Mouse (Mus musculus) R1 (cell line): ENCODE data around the gene Tmem182.

Experiments
- DNase-seq: peaks from one replicate; pipeline ENCODE4 v3.0.0-alpha.2; 2018; ENCODE audit warnings: low read depth, low spot score

Tmem182 gene

DNA sequence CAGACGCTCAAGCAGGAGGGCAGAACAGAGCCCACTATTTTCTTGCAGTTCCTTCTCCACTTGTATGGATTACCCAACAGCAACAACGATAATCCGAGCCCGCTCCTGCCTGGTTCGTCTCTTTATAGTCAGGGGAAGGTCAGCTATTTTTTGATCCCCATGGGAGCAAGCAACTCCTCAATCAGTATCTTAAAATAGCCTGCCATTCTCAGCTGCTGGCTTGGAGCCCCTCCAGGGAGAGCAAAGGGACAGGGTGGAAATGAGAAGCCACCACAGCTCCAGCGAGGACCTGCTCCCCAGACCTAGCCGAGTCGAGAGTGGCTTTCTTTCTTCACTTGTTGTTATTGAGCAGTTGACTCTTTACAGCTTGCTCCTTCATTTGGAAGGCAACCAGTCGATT is at the start of gene Tmem182:
Gene Tmem182, plus strand, starts transcription at position 251 of the 400 bp plus-strand sequence.
- no peak for DNase-seq

- no peak for DNase-seq
Measured at GRCm38 (mm10) chr1:40759751-40760445, 45.5 kb upstream of the Tmem182 start.

DNA sequence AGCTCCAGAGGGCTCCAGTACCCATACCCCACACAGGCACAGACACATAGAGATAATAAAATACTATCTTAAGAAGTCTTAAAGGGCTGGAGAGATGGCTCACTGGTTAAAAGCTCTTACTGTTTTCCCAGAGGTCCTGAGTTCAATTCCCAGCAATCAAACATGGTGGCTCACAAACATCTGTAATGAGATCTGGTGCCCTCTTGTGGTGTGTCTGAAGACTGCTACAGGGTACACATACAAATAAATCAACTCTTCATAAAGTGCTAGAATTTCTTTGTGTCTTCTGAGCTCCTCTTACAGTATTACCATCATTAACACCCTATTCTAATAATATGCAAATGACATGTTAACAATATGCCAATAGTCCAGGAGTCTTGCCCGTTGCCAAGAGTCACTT is 41.4 kb upstream of the Tmem182 start:
- no peak for DNase-seq

- DNase-seq = no peak
Measured at GRCm38 (mm10) chr1:40764701-40765275, 40.6 kb upstream of the Tmem182 start.

DNA sequence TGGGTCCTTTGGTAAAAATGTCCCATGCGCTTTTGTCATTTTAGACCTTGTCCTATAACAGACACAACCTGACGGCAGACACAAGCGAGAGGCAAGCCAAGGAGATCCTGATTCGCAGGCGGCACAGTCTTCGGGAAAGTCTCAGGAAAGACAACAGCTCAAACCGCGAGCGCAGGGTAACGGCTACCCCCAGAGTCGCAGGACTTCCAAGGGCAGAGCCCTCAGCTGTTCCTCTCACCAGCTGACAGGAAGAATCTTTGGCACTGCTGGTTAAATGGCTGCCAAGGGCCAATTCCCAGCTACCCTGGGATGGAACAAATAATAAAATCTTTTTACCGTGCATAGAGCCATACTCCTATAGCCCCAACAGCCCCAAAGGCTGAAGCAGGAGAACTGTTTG is 39.9 kb upstream of the Tmem182 start:
- no peak for DNase-seq

DNA sequence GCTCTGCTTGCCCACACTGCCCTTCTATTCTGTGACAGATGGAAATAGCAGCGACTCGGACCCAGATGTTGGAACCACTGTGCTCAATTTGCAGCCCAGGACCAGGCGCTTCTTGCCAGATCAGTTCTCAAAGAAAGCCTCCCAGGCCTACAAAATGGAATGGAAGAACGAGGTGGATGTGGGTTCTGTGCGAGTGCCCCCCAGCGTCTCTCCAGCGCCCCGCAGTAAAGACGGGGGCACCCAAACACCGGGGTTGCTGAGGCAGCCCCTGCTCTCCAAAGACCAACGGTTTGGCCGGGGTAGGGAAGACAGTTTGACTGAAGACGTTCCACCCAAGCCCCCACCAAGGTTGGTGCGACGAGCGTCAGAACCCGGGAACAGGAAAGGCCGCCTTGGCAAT is 37.8 kb upstream of the Tmem182 start:
- no peak for DNase-seq

GRCm38 (mm10) chr1:40768606-40769005 is 36.8 kb upstream of the Tmem182 start:
- peak; percentile 70 for DNase-seq

- DNase-seq = no peak
Measured at GRCm38 (mm10) chr1:40769331-40769894, 36.0 kb upstream of the Tmem182 start.

GRCm38 (mm10) chr1:40771196-40771970 is 34.0 kb upstream of the Tmem182 start:
- DNase-seq = no peak

DNA sequence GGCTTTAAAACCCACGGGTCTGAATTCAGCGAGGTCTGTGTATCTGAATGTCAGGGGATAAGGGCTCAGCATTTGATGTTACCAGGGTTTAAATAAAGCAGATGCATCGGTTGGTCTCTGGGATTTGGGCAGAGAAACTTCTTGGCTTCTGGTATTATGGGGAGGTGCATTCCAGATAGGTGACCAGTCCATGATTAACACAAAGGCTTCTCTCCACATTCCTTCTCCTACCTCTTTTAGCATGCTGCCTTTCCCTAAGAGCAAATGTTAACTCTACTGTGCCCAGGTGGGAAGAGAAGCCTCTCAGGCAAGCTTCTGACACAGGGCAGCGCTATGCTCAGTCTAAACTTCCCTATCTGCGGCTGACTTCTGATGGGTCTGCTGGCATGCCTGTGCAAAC is 32.2 kb upstream of the Tmem182 start:
- no peak for DNase-seq

DNA sequence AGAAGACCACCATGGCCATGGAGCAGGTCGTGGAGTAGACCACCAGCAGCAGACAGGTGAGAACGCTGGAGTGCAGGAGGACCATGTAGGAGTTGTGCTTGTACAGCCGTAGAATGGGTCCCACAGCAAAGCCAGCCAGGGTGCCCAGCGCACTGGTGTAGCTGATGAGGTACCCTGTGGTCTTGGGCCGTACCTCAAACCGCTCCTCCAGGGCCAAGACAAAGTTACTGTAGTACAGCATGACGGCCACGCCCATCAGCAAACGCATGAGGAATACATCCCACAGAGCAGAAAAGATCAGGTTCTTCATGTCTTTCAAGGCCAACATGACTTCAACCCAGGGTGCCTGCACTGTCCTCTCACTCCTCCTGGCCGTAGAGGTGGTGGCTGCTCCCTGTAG is 31.4 kb upstream of the Tmem182 start:
- DNase-seq = no peak

GRCm38 (mm10) chr1:40776102-40776501 is 29.3 kb upstream of the Tmem182 start:
- DNase-seq = no peak

- DNase-seq = no peak
Measured at GRCm38 (mm10) chr1:40776763-40777162, 28.6 kb upstream of the Tmem182 start.

DNA sequence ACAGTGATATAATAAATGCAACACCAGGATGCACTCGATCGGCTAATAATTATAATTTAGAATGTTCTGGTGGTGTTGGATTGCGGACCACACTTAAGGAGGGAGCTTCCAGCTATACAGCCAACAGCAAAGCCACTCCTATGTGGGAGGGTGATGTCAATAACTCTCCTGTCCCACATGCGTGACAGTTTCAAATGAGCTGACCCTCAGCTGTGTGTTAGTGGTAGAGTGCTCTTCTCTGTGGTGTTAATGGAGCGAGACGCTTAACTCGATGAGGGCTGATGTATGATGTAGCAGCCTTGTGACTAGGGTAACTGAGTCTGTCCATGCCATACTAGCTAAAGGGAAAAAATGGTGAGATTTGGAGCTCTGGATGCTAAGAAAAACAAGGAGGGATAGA is 22.0 kb upstream of the Tmem182 start:
- DNase-seq = no peak

GRCm38 (mm10) chr1:40784306-40784705 is 21.1 kb upstream of the Tmem182 start:
- no peak for DNase-seq

GRCm38 (mm10) chr1:40785876-40786445 is 19.4 kb upstream of the Tmem182 start:
- no peak for DNase-seq

GRCm38 (mm10) chr1:40788956-40789355 is 16.4 kb upstream of the Tmem182 start:
- no peak for DNase-seq

DNA sequence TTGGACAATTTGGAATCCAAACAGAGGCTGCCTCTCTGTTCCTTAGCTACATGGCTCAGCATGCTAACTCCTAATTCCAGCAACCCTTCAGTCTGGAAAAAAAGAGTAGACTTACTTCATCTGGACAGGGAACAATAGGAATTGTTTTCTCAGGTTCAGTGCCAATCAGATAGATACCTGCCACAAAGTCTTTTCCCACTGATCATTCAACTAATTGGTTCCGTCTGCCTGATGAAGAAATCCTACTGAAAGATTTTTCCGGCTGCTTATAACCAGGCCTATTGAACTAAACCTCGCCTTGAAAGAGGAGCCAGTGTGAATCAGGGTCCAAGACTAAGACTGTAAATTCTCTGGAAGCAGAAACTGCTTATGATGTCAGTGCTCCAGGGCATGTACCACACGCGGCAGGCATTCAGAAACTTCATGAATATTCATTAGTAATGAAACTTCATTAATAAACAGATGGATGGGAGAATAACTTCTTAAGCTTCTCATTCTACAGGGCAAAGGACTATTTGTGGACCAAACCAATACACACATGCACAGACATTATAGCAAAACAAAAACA is 15.7 kb upstream of the Tmem182 start:
- no peak for DNase-seq

- DNase-seq = peak; percentile 78
Measured at GRCm38 (mm10) chr1:40790324-40791141, 14.9 kb upstream of the Tmem182 start, which contains the start of gene Mfsd9. Mfsd9 (minus strand) TSS chr1:40790687.

- DNase-seq = no peak
Measured at GRCm38 (mm10) chr1:40795508-40795907, 9.9 kb upstream of the Tmem182 start.

- DNase-seq = peak; percentile 88
Measured at GRCm38 (mm10) chr1:40797348-40797747, 8.1 kb upstream of the Tmem182 start.
